Mouse (Mus musculus): ENCODE data around the gene Ptprs. TPM values are rescaled to one million over a fixed set of nuclear protein-coding genes. Genes with fewer than 3 reads are reported as not detected.

Gene Ptprs
- total and polyA plus RNA-seq, 3 experiments, result 51.6 to 324 (median 80.9) TPM

- H3K9ac ChIP-seq (ENCODE audit: control insufficient read depth, low read depth, low read length, poor library complexity, severe bottlenecking), result no peak overlapping the region
- no peak overlapping the region for H3K27ac ChIP-seq (ENCODE audit: control insufficient read depth, low read depth, low read length)
- H3K36me3 ChIP-seq (ENCODE audit: control insufficient read depth in 1 of 2, insufficient read depth in 2 of 2, low read length in 2 of 2), result no peaks in the 10 kb centered on the region; a peak in 1 of 4 replicates
- no peaks in the 10 kb centered on the region for H3K9me3 ChIP-seq (replicated peaks; ENCODE audit: insufficient read depth, low read length)
- TF ChIP-seq POLR2A (IDR thresholded peaks at IDR 0.05; ENCODE audit: control insufficient read depth in 1 of 2, insufficient read depth in 1 of 2, low read depth in 1 of 2, low read length in 2 of 2, poor library complexity in 1 of 2), result no peak
- no peak for TF ChIP-seq CHD2 (IDR thresholded peaks at IDR 0.05; ENCODE audit: low read length)
- TF ChIP-seq MAZ (IDR thresholded peaks at IDR 0.05; ENCODE audit: low read depth, low read length), result no peak
- no peak for TF ChIP-seq NRF1 (IDR thresholded peaks at IDR 0.05; ENCODE audit: insufficient read depth, low read depth, low read length, poor library complexity, severe bottlenecking)
- TF ChIP-seq BHLHE40 (IDR thresholded peaks at IDR 0.05; ENCODE audit: borderline replicate concordance, low read depth, low read length), result no peak
- no peak for TF ChIP-seq E2F4 (IDR thresholded peaks at IDR 0.05; ENCODE audit: borderline replicate concordance, low read depth, low read length)
- TF ChIP-seq SIN3A (IDR thresholded peaks at IDR 0.05; ENCODE audit: low read length), result no peak
- no peak for DNase-seq (ENCODE audit: low read depth, low spot score)
- no peaks in the 10 kb centered on the region for H3K4me1 ChIP-seq (ENCODE audit: control insufficient read depth in 1 of 2, insufficient read depth in 2 of 2, low read length in 2 of 2)
- H3K4me3 ChIP-seq (ENCODE audit: control insufficient read depth in 1 of 2, insufficient read depth in 1 of 2, low read depth in 2 of 2, low read length in 2 of 2), result no peak overlapping the region
- H3K27me3 ChIP-seq (ENCODE audit: control insufficient read depth in 1 of 2, insufficient read depth in 2 of 2, low read length in 2 of 2), result no peaks in the 10 kb centered on the region
- H3K79me2 ChIP-seq (ENCODE audit: control insufficient read depth, insufficient read depth, low read length, poor library complexity), result peaks cover 17% of the 10 kb centered on the region; the same call in 1 of the 2 replicates
These were observed 15.4 kb downstream of the Ptprs start for GRCm38 (mm10) chr17:56460876-56461275.

- Histone ChIP-seq H3K27ac (ENCODE audit: control insufficient read depth, low read depth, low read length) (no peak overlapping the region), H3K79me2 (ENCODE audit: control insufficient read depth, insufficient read depth, low read length, poor library complexity) (peaks cover 10% of the 10 kb centered on the region; the same call in 1 of the 2 replicates), H3K9me3 (replicated peaks; ENCODE audit: insufficient read depth, low read length) (no peaks in the 10 kb centered on the region), H3K4me1 (ENCODE audit: control insufficient read depth in 1 of 2, insufficient read depth in 2 of 2, low read length in 2 of 2) (no peaks in the 10 kb centered on the region), H3K27me3 (ENCODE audit: control insufficient read depth in 1 of 2, insufficient read depth in 2 of 2, low read length in 2 of 2) (no peaks in the 10 kb centered on the region), H3K4me3 (ENCODE audit: control insufficient read depth in 1 of 2, insufficient read depth in 1 of 2, low read depth in 2 of 2, low read length in 2 of 2) (no peak overlapping the region), H3K36me3 (ENCODE audit: control insufficient read depth in 1 of 2, insufficient read depth in 2 of 2, low read length in 2 of 2) (peaks cover 0 to 3% of the 10 kb centered on the region in 2 experiments; a peak in 1 of 4 replicates), H3K9ac (ENCODE audit: control insufficient read depth, low read depth, low read length, poor library complexity, severe bottlenecking) (no peak overlapping the region)
- TF ChIP-seq BHLHE40 (IDR thresholded peaks at IDR 0.05; ENCODE audit: borderline replicate concordance, low read depth, low read length) (no peak), MAFK (IDR thresholded peaks at IDR 0.05; ENCODE audit: borderline replicate concordance, low read depth, low read length) (no peak), ETS1 (IDR thresholded peaks at IDR 0.05; ENCODE audit: low read depth, low read length) (no peak), SMC3 (IDR thresholded peaks at IDR 0.05; ENCODE audit: low read depth, low read length) (peak; percentile 50), TAL1 (IDR thresholded peaks at IDR 0.05; ENCODE audit: low read length) (no peak), USF2 (IDR thresholded peaks at IDR 0.05; ENCODE audit: borderline replicate concordance in 1 of 2, insufficient read depth in 1 of 2, low read depth in 1 of 2, low read length in 2 of 2) (no peak), POLR2AphosphoS5 (IDR thresholded peaks at IDR 0.05; ENCODE audit: borderline replicate concordance, low read depth, low read length) (no peak), CTCF (IDR thresholded peaks at IDR 0.05 in 2 of 3, conservative IDR thresholded peaks at IDR 0.05 in 1 of 3; ENCODE audit: control insufficient read depth in 1 of 3, insufficient read depth in 1 of 3, low read depth in 2 of 3, low read length in 3 of 3, poor library complexity in 1 of 3, severe bottlenecking in 1 of 3) (peak; percentile 31 to 50 (median 37); a peak in 5 of 6 replicates), RAD21 (IDR thresholded peaks at IDR 0.05; ENCODE audit: low read depth, low read length) (peak; percentile 18), UBTF (IDR thresholded peaks at IDR 0.05; ENCODE audit: borderline replicate concordance, insufficient read depth, low read depth, low read length) (no peak), ZKSCAN1 (IDR thresholded peaks at IDR 0.05; ENCODE audit: low read depth, low read length) (no peak)
- DNase-seq (ENCODE audit: low read depth, low spot score), result peak; percentile 27
These were observed 18.8 kb downstream of the Ptprs start for GRCm38 (mm10) chr17:56457442-56457841.
